Mouse (Mus musculus) MEL (cell line): ENCODE data around the gene Tspan32. TPM values are rescaled to one million over a fixed set of nuclear protein-coding genes. Genes with fewer than 3 reads are reported as not detected.

ENCODE experiments used
- DNase-seq: peaks from one replicate; pipeline ENCODE4 v3.0.0; 2011; ENCODE audit warnings: low read depth, low spot score
- H3K27ac ChIP-seq: 2 replicates; pipeline ENCODE4 v1.5.1; 2012; ENCODE audit warnings: low read depth, mild to moderate bottlenecking, control low read depth, low read length, moderate library complexity; ENCODE audit not compliant: control insufficient read depth
- H3K27me3 ChIP-seq, 2 experiments: fragments of 150-350 bp in 1 of 2; sonication (generic) in 1 of 2; 2 replicates each; pipeline ENCODE4 v1.6.1; 2012; ENCODE audit warnings: low read length in 2 of 2, mild to moderate bottlenecking in 2 of 2, improper control_type of control experiment in 1 of 2, moderate library complexity in 1 of 2; ENCODE audit not compliant: insufficient read depth in 2 of 2, control insufficient read depth in 1 of 2
- H3K36me3 ChIP-seq, 2 experiments: 2 replicates each; pipeline ENCODE4 v1.6.1; 2012 to 2014; ENCODE audit warnings: low read length in 2 of 2, improper control_type of control experiment in 1 of 2, inconsistent platforms in 1 of 2, mild to moderate bottlenecking in 1 of 2; ENCODE audit not compliant: insufficient read depth in 2 of 2, control insufficient read depth in 1 of 2
- H3K4me1 ChIP-seq, 2 experiments: fragments of 150-350 bp in 1 of 2; sonication (generic) in 1 of 2; 2 replicates each; pipeline ENCODE4 v1.6.1; 2012; ENCODE audit warnings: low read length in 2 of 2, improper control_type of control experiment in 1 of 2, mild to moderate bottlenecking in 1 of 2; ENCODE audit not compliant: insufficient read depth in 2 of 2, control insufficient read depth in 1 of 2
- H3K4me3 ChIP-seq, 2 experiments: fragments of 150-350 bp in 1 of 2; sonication (generic) in 1 of 2; 2 replicates each; pipeline ENCODE4 v1.5.1; 2012; ENCODE audit warnings: low read depth in 2 of 2, low read length in 2 of 2, mild to moderate bottlenecking in 2 of 2, moderate library complexity in 2 of 2, control low read depth in 1 of 2, improper control_type of control experiment in 1 of 2; ENCODE audit not compliant: control insufficient read depth in 1 of 2, insufficient read depth in 1 of 2
- H3K79me2 ChIP-seq: 2 replicates; pipeline ENCODE4 v1.6.1; 2012; ENCODE audit warnings: mild to moderate bottlenecking, low read length, moderate library complexity; ENCODE audit not compliant: control insufficient read depth, poor library complexity, insufficient read depth
- H3K9ac ChIP-seq: 2 replicates; pipeline ENCODE4 v1.6.1; 2012; ENCODE audit warnings: low read depth, mild to moderate bottlenecking, control low read depth, low read length, moderate library complexity; ENCODE audit not compliant: control insufficient read depth, poor library complexity, severe bottlenecking
- H3K9me3 ChIP-seq: fragments of 150-350 bp; sonication (generic); replicated peaks from 2 replicates; pipeline ENCODE4 v1.6.1; 2012; ENCODE audit warnings: mild to moderate bottlenecking, low read length, improper control_type of control experiment, moderate library complexity; ENCODE audit not compliant: insufficient read depth
- CHD1 ChIP-seq: IDR thresholded peaks from 2 replicates; pipeline ENCODE4 v1.6.1; 2012; ENCODE audit warnings: low read depth, mild to moderate bottlenecking, inconsistent platforms, low read length, improper control_type of control experiment
- CTCF ChIP-seq, 3 experiments: IDR thresholded peaks in 2 of 3; conservative IDR thresholded peaks in 1 of 3; 2 replicates each; pipeline ENCODE4 v1.5.1; 2011 to 2012; ENCODE audit warnings: low read length in 3 of 3, low read depth in 2 of 3, mild to moderate bottlenecking in 2 of 3, improper control_type of control experiment in 1 of 3, inconsistent platforms in 1 of 3, mixed read lengths in 1 of 3, moderate library complexity in 1 of 3; ENCODE audit not compliant: control insufficient read depth in 1 of 3, insufficient read depth in 1 of 3, poor library complexity in 1 of 3, severe bottlenecking in 1 of 3
- E2F4 ChIP-seq: IDR thresholded peaks from 2 replicates; pipeline ENCODE4 v1.6.1; 2011; ENCODE audit warnings: low read depth, low read length, improper control_type of control experiment, borderline replicate concordance
- ELF1 ChIP-seq: IDR thresholded peaks from 2 replicates; pipeline ENCODE4 v1.6.1; 2014; ENCODE audit warnings: low read depth, mild to moderate bottlenecking, inconsistent platforms, low read length, improper control_type of control experiment, moderate library complexity
- EP300 ChIP-seq, 2 experiments: IDR thresholded peaks; 2 replicates each; pipeline ENCODE4 v1.6.1; 2011; ENCODE audit warnings: improper control_type of control experiment in 2 of 2, low read length in 2 of 2, low read depth in 1 of 2, mild to moderate bottlenecking in 1 of 2
- ETS1 ChIP-seq: IDR thresholded peaks from 2 replicates; pipeline ENCODE4 v1.6.1; 2012; ENCODE audit warnings: low read depth, mild to moderate bottlenecking, inconsistent platforms, low read length, improper control_type of control experiment, moderate library complexity
- GABPA ChIP-seq: IDR thresholded peaks from 2 replicates; pipeline ENCODE4 v1.6.1; 2012; ENCODE audit warnings: low read depth, mild to moderate bottlenecking, inconsistent platforms, low read length, improper control_type of control experiment, moderate library complexity
- MAFK ChIP-seq: IDR thresholded peaks from 2 replicates; pipeline ENCODE4 v1.6.1; 2011; ENCODE audit warnings: low read depth, mild to moderate bottlenecking, low read length, improper control_type of control experiment, borderline replicate concordance
- MAZ ChIP-seq: IDR thresholded peaks from 2 replicates; pipeline ENCODE4 v1.6.1; 2012; ENCODE audit warnings: low read depth, mild to moderate bottlenecking, inconsistent platforms, low read length, improper control_type of control experiment
- MXI1 ChIP-seq: IDR thresholded peaks from 2 replicates; pipeline ENCODE4 v1.6.1; 2011; ENCODE audit warnings: mild to moderate bottlenecking, low read depth, low read length, improper control_type of control experiment
- MYB ChIP-seq: IDR thresholded peaks from 2 replicates; pipeline ENCODE4 v1.6.1; 2011; ENCODE audit warnings: mild to moderate bottlenecking, low read depth, low read length, improper control_type of control experiment
- MYC ChIP-seq: IDR thresholded peaks from 2 replicates; pipeline ENCODE4 v1.6.1; 2011; ENCODE audit warnings: low read depth, mild to moderate bottlenecking, low read length, improper control_type of control experiment, moderate library complexity
- NELFE ChIP-seq: IDR thresholded peaks from 2 replicates; pipeline ENCODE4 v1.6.1; 2011; ENCODE audit warnings: low read depth, low read length, improper control_type of control experiment
- NRF1 ChIP-seq: IDR thresholded peaks from 2 replicates; pipeline ENCODE4 v1.6.1; 2014; ENCODE audit warnings: low read depth, mild to moderate bottlenecking, inconsistent platforms, low read length, improper control_type of control experiment, moderate library complexity; ENCODE audit not compliant: poor library complexity, insufficient read depth, severe bottlenecking
- TAL1 ChIP-seq: IDR thresholded peaks from 2 replicates; pipeline ENCODE4 v1.6.1; 2012; ENCODE audit warnings: mild to moderate bottlenecking, inconsistent platforms, low read length, moderate library complexity, mixed read lengths
- USF1 ChIP-seq: IDR thresholded peaks from 2 replicates; pipeline ENCODE4 v1.6.1; 2014; ENCODE audit warnings: low read depth, mild to moderate bottlenecking, inconsistent platforms, low read length, improper control_type of control experiment, moderate library complexity
- USF2 ChIP-seq, 2 experiments: IDR thresholded peaks; 2 replicates each; pipeline ENCODE4 v1.6.1; 2011 to 2012; ENCODE audit warnings: improper control_type of control experiment in 2 of 2, low read length in 2 of 2, borderline replicate concordance in 1 of 2, inconsistent platforms in 1 of 2, low read depth in 1 of 2, mild to moderate bottlenecking in 1 of 2; ENCODE audit not compliant: insufficient read depth in 1 of 2
- ZC3H11A ChIP-seq: IDR thresholded peaks from 2 replicates; pipeline ENCODE4 v1.6.1; 2012; ENCODE audit warnings: low read depth, mild to moderate bottlenecking, inconsistent platforms, low read length, improper control_type of control experiment
- ZNF384 ChIP-seq: IDR thresholded peaks from 2 replicates; pipeline ENCODE4 v1.6.1; 2012; ENCODE audit warnings: low read depth, mild to moderate bottlenecking, inconsistent platforms, low read length, improper control_type of control experiment
- polyA plus RNA-seq, 2 experiments: library from polyadenylated mRNA; stranded (reverse) in 1 of 2; unstranded in 1 of 2; fragments of >175 nt in 1 of 2; fragments of >200 nt in 1 of 2; gene quantifications; 2 replicates each; pipeline versions ENCODE4 v1.2.1 to v1.2.4; 2012; ENCODE audit warnings: low replicate concordance in 2 of 2, low read depth in 1 of 2; ENCODE audit not compliant: insufficient read length in 2 of 2, insufficient read depth in 1 of 2, missing spikeins in 1 of 2
- total RNA-seq: library from RNA; depleted of rRNA; stranded (reverse); fragments of 300-350 nt; gene quantifications from 2 replicates; pipeline ENCODE4 v1.2.3, GENCODE M21; 2012

Tspan32 gene
- total and polyA plus RNA-seq, 3 experiments, result 53.5 to 212 (median 205) TPM

DNA sequence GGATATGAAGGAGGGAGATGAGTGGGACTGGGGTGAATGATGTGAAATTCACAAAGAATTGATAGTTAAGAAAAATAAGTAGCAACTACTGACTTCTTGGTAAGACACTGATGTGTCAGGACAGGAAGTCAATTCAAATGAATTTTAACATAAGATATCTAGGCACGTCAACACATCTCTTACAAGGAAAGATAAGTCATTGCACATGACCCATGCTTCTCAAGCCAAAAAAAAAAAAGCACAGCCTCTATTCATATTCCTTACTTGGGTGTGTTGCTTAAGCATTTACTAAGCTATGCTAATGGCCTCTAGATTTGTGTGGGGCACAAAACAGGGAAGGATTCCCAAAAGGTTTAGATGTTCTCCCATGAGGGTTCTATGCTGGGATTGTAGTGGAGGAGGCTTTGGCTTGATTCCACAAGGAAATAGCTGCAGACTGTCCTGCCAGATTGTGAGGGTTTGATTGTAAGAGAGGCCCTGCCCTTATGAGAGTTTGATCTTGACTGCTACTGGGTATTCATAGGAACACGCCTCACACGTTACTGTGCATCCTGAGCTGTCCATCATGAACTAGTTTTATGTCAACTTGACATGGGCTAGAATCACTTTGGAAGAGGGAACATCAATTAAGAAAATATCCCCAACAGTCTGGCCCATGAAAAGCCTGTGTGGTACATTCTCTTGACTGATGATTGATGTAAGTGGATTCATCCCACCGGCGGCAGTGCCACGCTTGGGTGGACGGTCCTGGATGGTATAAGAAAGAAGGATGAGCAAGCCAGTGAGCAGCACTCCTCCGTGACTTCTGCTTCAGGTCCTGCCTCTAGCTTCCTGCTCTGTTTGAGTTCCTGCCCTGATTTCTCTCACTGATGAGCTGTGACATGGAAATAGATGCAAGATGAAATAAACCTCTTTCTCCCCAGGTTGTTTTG lies 29.9 kb downstream of the Tspan32 start (continued):
- TF ChIP-seq USF1 (peak; percentile 59; the same call in 1 of the 2 replicates), MYC (no peak)

GRCm38 (mm10) chr7:143036787-143037186 lies 31.9 kb downstream of the Tspan32 start:
- DNase-seq, result no peak
- H3K9me3 ChIP-seq, result no peaks in the 10 kb centered on the region
- H3K27ac ChIP-seq, result no peak overlapping the region
- TF ChIP-seq GABPA, result no peak
- no peak for TF ChIP-seq NRF1
- no peak for TF ChIP-seq USF2 (IDR thresholded peaks at IDR 0.05; ENCODE audit: borderline replicate concordance in 1 of 2, insufficient read depth in 1 of 2, low read depth in 1 of 2, low read length in 2 of 2)
- TF ChIP-seq MAFK, result no peak
- TF ChIP-seq CTCF (IDR thresholded peaks at IDR 0.05 in 2 of 3, conservative IDR thresholded peaks at IDR 0.05 in 1 of 3; ENCODE audit: control insufficient read depth in 1 of 3, insufficient read depth in 1 of 3, low read depth in 2 of 3, low read length in 3 of 3, poor library complexity in 1 of 3, severe bottlenecking in 1 of 3), result no peak
- TF ChIP-seq EP300 (IDR thresholded peaks at IDR 0.05; ENCODE audit: low read depth in 1 of 2, low read length in 2 of 2), result no peak
- no peak for TF ChIP-seq TAL1
- no peak for TF ChIP-seq MYC
- no peak for TF ChIP-seq ZC3H11A
- no peak for TF ChIP-seq USF1
- no peak for TF ChIP-seq E2F4
- TF ChIP-seq ETS1, result no peak
- no peak for TF ChIP-seq MXI1
- TF ChIP-seq MAZ, result no peak
- TF ChIP-seq CHD1, result no peak
- no peak for TF ChIP-seq MYB
- no peak for TF ChIP-seq NELFE
- no peak for TF ChIP-seq ZNF384
- TF ChIP-seq ELF1, result no peak
- TF ChIP-seq, all 39 proteins: peak for 0
- no peak overlapping the region for H3K9ac ChIP-seq
- peaks cover 42 to 52% of the 10 kb centered on the region in 2 experiments for H3K4me1 ChIP-seq
- H3K27me3 ChIP-seq, result no peaks in the 10 kb centered on the region
- H3K36me3 ChIP-seq, result peaks cover 0 to 46% of the 10 kb centered on the region in 2 experiments; a peak in 2 of 4 replicates
- H3K4me3 ChIP-seq, result no peak overlapping the region
- no peaks in the 10 kb centered on the region for H3K79me2 ChIP-seq
